21 mouse cellular contexts compared by ENCODE assay signal in the genomic region with DNA sequence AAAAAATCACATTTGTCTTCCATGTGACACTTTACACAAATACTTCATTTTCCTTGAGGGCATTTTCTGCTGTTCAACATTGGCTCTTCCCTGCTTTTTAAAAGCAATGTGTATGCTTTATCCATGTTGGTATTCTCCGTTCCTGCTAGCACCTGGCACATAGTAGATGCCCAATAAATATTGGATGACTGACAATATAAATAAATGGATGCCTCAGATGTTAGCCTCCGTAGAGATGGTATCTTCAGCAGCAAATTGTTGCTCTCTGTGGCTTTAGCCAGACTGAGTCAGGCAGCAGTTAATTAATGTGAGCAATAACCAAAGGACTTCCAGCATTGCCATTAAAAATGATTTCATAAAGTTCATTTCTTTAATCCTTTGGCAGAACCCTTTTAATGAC. TPM values are rescaled to one million over a fixed set of nuclear protein-coding genes. Genes with fewer than 3 reads are reported as not detected.
DNase-seq lines count a peak whose midpoint lies in the region; ATAC-seq and TF ChIP-seq lines count a peak whose summit lies in the region.
"Had no signal": no experiment of that assay in that cellular context is flagged by ENCODE, and none has a peak within 500 bp of the region (broad histone marks: within the 10 kb centered on the region; RNA-seq: fewer than 3 reads in every experiment).

No protein-coding gene starts in this region.

- no peak for DNase-seq in layer of hippocampus, adult 2 months (ENCODE audit: low spot score in 2 of 2)
- DNase-seq in layer of hippocampus, adult 9-11 months: no peak
- DNase-seq in 3134 (ENCODE audit: extremely low read depth, insufficient read length, low spot score): peak; percentile 62
- DNase-seq in Muller cell, postnatal 12 days (ENCODE audit: inconsistent ontology term): peak; percentile 13
- peak; percentile 26 for DNase-seq in gonadal fat pad, adult 2 months (ENCODE audit: low read depth)
- no peak for DNase-seq in T-cell, adult 2 months (ENCODE audit: low spot score)
- DNase-seq: adrenal gland, postnatal 14 days; cerebellum, adult 2 months; cerebellum, postnatal 14 days; embryo, embryonic 11 days; gastrocnemius, postnatal 36 days; heart, postnatal 36 days had no signal

- H3K27ac ChIP-seq in layer of hippocampus, adult 2 months: peak overlapping the region; percentile 49; the same call in 1 of the 2 replicates
- H3K27ac ChIP-seq: embryonic facial prominence, embryonic 15.5 days had no signal

- no peak for TF ChIP-seq CTCF in layer of hippocampus, adult 2 months (conservative IDR thresholded peaks at IDR 0.05)

- no peak overlapping the region for H3K4me3 ChIP-seq in layer of hippocampus, adult 2 months
- H3K4me3 ChIP-seq: embryonic facial prominence, embryonic 15.5 days; forebrain, embryonic 12.5 days; heart, embryonic 12.5 days; hindbrain, embryonic 15.5 days had no signal

- ATAC-seq in megakaryocyte-erythroid progenitor cell, adult 5-6 weeks (replicated peaks; ENCODE audit: low FRiP score, low TSS enrichment, poor library complexity, severe bottlenecking): no peak
- ATAC-seq: activated CD4-positive, CD25-positive, alpha-beta regulatory T cell, adult 4 months; CD4-positive, CD25-positive, alpha-beta regulatory T cell, adult 4 months; intestine, embryonic 16.5 days had no signal

RNA-seq across cellular contexts. Expression of gene Enpp5, which starts 53.6 kb away (rescaled TPM):
- total RNA-seq in layer of hippocampus, adult 2 months (2021): 100 to 1,000 TPM; 153 to 159 TPM
- 269 and 361 TPM in 2 replicates for polyA plus RNA-seq in gonadal fat pad, adult 2 months (2012; rRNA removed)
- total RNA-seq in megakaryocyte-erythroid progenitor cell, adult 5-6 weeks (2014; fragmentation: Nextera tagmentation): 10.6 and 12.2 TPM in 2 replicates
- 30.4 and 30.9 TPM in 2 replicates for total RNA-seq in megakaryocyte-erythroid progenitor cell, adult 5-6 weeks (2017)
- polyA plus RNA-seq: G1E had no signal

Comparison
In these comparisons a context has a peak if more than half of its experiments do, and no peak if none do; other contexts are left out.
1. DNase-seq: peak in 3134 (single experiment), Muller cell, postnatal 12 days (single experiment) and gonadal fat pad, adult 2 months (single experiment); none in layer of hippocampus, adult 2 months (0 of 2), layer of hippocampus, adult 9-11 months (single experiment) and T-cell, adult 2 months (single experiment).
2. RNA of gene Enpp5, which starts 53.6 kb away (total RNA-seq): 153 to 159 TPM in layer of hippocampus, adult 2 months; 10.6 to 30.9 TPM in megakaryocyte-erythroid progenitor cell, adult 5-6 weeks; every median in the first group is over 4 times any median in the second.